Mouse (Mus musculus) B cell, adult 2 months (primary cell): ENCODE results near the gene Pard3.
"Not testable (repeated sequence)": the region's sequence is repeated elsewhere in the genome, so short reads cannot be mapped to it uniquely, and the experiment has no call there.

ENCODE experiments used
- DNase-seq, 2 experiments: peaks; one replicate each; pipeline ENCODE4 v3.0.0; 2022

The Pard3 gene

DNA sequence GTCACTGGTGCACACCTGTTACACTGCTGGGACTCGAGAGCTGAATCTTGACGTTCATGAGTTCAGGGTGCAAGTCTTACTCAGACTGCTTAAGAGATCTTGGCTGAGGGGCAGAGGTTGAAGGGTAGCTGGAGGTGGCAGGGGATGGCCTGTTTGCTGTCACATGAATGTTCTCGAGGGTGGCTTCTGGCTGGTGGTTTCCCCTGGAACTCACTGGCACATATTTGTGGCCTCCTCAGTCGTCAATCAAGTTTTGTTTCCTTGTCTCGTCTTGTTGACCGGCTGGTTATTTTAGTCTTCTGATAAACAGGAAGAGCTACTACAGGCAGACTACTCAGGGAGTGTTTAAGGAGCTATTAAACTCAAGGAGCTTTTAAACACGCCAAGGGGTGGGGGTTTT lies 79.9 kb downstream of the Pard3 start:
- DNase-seq: no peak

DNA sequence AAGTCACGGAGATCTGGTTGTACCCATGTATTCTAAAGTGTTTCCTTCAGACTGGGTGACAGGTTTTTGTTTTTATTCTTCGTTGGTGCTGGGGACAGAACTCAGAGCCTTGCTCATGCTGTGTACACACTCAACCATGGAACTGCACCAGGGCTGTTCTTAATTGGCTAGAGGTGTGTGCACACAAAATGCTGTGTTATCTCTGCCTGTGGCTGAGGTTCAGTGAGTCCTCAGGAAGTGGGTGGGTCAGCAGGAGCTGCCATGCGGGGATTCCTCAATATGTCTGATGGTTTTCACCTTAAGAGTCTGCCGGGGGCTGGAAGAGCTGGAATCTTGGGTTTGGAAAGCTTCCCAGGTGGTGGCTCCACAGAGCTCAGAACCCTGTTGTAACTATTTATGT lies 80.9 kb downstream of the Pard3 start:
- no peak for DNase-seq

GRCm38 (mm10) chr8:127145135-127145534 lies 81.4 kb downstream of the Pard3 start:
- DNase-seq: no peak

DNA sequence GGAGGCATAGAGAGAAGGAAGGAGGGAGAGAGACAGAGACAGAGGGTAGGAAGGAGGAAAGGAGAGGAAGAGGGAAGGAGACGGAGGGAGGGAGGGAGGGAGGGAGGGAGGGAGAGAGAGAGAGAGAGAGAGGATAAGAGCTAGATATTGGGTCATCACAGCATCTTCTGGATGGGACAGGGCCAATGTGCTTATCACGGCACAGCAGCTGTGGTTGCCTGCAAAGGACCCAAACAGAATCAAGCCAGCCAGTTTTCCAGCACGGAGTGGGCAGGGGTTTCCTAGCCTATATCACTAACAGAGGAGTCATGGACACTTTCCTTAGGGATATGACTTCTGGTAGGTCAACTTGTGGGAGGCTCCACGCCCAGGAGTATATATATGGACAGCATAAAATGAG lies 82.4 kb downstream of the Pard3 start:
- DNase-seq: no peak

DNA sequence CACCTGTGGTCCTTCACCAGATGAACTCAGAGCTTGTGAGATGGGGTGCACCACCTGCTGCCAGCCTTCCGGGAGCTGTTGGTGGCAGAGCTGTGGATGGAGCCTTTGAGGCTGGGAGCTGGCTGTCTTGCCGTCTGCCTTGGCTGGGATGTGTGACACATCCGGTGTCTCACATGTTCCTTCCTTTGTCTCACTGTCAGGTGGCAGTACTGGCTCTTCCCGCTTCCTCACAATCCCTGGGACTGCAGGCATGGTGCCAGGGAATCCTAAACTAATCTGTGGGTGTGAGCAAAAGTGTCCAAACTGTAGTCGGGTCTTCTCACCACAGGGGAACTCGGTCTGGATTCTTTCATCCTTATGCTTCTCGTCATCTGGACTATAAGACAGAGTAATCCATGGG lies 85.1 kb downstream of the Pard3 start:
- no peak for DNase-seq

- no peak for DNase-seq
Observed at GRCm38 (mm10) chr8:127150645-127151044, 87.0 kb downstream of the Pard3 start.

DNA sequence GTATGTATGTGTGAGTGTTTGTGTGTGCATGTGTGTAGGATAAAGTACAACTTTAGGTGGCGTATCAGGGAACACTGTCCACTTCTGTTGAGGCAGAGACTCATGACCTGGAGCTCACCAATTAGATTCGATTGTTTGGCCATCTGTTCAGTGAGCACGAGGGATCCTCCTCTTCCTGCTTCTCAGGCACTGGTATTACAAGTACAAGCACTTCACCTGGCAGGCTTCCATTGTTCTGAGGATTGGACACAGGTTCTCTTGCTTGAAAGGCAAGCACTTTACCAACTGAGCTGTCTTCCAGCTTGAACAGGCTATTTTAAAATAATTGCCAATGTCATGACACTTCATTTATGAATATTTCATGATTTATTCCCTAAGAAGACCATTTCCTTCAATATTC lies 88.0 kb downstream of the Pard3 start:
- no peak for DNase-seq

- DNase-seq: no peak
Observed at GRCm38 (mm10) chr8:127157087-127157486, 93.4 kb downstream of the Pard3 start.

- DNase-seq: no peak
Observed at GRCm38 (mm10) chr8:127159421-127159966, 95.8 kb downstream of the Pard3 start.

DNA sequence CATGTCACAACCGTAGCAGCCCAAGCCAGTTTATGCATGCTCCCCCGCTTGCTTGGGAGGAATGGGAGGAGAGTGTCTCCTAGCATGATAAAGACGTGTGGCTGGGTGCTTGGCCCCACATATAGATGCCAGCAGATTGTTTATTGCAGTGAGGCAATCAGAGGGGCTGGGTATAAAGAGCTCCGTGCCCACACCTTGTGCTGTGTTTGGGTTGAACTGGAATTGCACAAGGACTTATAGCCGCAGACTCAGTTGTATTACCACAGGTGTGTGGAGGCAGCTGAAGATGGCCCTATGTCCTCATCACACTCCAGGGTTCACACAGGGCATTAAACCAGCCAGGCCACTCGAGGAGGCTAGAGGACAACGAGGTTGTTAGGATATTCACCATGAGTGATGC lies 98.2 kb downstream of the Pard3 start:
- DNase-seq: no peak

- DNase-seq: no peak
Observed at GRCm38 (mm10) chr8:127162821-127163220, 99.1 kb downstream of the Pard3 start.

- no peak for DNase-seq
Observed at GRCm38 (mm10) chr8:127164326-127165280, 100.9 kb downstream of the Pard3 start.

DNA sequence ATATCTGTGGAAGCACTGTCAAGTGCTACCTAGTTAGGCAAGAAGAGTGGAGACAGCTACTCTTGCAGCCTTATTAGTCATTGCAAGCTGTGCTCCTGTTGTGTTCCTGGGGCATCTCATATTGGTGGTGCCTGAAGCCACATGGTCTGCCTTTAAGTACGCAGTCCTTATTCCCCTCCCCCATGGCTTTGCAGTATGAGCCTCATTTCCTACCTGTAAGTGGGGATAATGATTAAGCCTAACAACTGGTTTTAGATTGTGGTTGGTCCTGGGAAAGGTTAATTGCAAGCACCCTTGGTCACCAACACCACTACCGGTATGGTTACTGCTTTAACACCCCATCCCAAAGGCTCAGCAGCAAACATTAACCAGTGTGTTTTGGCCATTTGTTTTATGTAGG lies 104.8 kb downstream of the Pard3 start:
- DNase-seq: no peak

DNA sequence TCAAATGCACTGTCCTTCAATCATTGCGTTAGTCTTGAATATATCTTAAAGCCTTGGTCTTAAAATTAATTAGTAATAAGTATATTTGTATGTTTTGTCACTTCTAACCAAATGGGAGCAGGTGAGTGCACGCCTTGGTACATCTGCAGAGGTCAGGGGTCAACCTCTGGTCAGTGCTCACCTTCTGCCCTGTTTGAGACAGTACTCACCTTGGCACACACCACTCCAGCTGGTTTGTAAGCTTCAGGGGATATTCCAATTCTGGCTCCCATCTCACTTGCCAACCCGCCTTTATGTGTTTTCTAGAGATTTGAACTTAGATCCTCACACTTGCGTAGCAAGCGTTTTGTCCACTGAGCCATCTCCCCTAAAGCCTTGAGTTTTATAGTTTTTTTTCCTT lies 105.7 kb downstream of the Pard3 start:
- DNase-seq: no peak

GRCm38 (mm10) chr8:127170372-127170771 lies 106.7 kb downstream of the Pard3 start:
- DNase-seq: not testable (repeated sequence)

DNA sequence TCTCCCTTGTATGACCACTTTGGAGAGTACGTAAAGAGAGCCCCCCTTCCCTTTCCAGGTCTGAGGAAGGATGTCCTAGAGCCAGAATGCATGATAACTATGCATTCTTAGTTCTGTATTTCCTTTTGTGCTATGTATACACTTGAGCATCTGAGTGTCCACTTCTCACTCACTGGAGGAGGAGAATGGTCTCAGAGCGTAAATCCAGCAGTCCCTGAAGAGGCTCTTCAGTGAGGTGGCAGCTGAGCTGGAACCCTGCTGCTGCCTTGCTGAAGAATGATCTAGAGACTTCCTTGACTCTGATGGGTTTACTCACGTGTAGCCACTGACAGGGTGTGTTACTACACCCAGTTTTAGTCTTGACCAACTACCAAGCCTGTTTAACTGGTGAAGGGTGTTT lies 107.2 kb downstream of the Pard3 start:
- no peak for DNase-seq

- DNase-seq: no peak
Observed at GRCm38 (mm10) chr8:127173483-127173882, 109.8 kb downstream of the Pard3 start.

DNA sequence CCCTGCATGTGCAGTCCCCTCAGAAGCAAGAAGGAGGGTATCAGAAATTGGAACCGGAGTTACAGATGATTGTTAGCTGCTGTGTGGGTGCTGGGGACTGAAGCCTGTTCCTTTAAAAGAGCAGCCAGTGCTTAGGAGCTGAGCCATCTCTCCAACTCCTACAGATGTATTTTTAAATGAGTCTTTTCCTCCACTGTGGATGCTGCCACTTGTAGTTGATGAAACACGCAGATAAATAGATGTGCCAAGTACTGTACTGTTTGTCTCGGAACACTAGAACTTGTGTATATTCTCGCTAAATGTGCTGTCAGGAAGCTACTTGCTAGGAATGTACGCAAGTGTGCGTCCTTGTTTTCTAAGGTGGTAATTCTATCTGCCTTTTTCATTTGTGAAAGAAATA lies 110.7 kb downstream of the Pard3 start:
- no peak for DNase-seq

DNA sequence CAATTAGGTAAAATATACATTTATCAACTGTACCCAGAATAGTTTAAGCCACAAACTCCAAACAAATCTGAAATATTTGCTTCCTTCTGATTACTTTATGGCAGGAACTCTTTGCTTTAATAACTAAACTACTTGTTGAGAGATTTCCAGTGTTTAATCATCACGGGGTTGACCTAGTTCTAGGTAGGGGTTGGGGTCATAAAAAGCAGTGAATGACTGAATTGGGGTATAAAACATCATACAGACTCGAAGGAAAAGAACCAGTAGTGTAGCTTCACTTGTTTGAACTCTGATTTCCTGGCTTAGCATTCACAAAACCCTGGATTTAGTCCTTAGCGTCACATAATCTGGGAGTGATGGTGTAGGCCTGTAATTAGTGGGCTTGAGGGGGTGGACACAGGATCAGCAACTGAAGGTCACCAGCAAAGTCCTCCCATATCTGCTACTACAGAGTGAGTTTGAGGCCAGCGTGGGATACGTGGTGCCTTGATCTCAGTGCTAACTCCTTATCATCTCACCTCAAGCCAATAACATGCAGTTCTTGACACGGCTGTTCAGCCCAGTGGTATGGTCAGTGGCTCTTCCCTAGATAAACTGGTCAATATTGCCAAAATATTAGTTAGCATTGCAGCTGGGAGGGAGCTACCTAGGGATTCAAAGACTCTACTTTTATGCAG lies 111.6 kb downstream of the Pard3 start:
- DNase-seq: no peak

GRCm38 (mm10) chr8:127178634-127179033 lies 114.9 kb downstream of the Pard3 start:
- peak; percentile 13 to 16 for DNase-seq

- DNase-seq: no peak
Observed at GRCm38 (mm10) chr8:127181246-127181645, 117.6 kb downstream of the Pard3 start.

DNA sequence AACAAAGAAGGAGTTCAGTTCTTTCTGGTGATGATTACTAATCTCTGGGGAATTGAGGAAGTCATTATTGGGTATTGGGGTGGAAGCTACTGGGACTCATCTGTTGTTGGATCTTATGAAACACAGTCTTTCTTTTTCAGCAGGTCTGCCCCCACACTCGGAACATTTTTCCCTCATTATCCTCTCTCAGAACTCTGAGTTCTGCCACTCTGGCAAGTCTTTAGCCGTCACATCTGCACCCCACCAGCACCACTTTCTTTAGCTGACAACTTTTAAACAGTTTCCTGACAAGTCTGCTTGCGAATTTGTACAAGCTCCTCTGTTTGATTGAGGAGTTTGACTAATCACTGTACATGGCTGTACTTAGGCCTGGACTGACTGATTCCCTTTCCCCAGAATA lies 118.4 kb downstream of the Pard3 start:
- no peak for DNase-seq

DNA sequence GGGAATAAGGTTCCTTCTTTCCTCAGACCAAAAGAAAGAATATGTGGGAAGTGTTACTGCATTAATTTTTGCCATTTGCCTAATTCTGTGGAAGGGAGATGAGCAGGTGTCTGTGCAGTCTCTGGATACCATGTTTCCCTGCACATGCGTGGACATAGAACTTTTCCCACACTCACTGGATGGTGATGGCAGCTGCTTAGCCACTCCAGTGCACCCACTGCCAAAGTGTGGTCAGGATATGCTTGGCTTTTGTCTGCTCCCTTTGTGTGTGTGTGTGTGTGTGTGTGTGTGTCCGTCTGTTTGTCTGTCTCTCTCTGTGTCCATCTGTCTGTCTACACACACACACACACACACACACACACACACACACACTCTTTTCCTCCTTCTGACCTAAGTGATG lies 119.8 kb downstream of the Pard3 start:
- DNase-seq: no peak

GRCm38 (mm10) chr8:127184025-127184424 lies 120.3 kb downstream of the Pard3 start:
- no peak for DNase-seq
